Mouse (Mus musculus) heart, adult 2 months (tissue): ENCODE results near the gene Rab12.

ENCODE experiments used
- CTCF ChIP-seq: fragments of 200-600 bp; IDR thresholded peaks from 2 replicates; pipeline ENCODE4 v1.8.1; 2022; ENCODE audit warnings: antibody characterized with exemption, mild to moderate bottlenecking, moderate library complexity
- EP300 ChIP-seq: fragments of 200-500 bp; IDR thresholded peaks from 2 replicates; pipeline ENCODE4 v1.6.1; 2011; ENCODE audit warnings: low read depth, low read length, control low read depth; ENCODE audit not compliant: insufficient read depth
- POLR2A ChIP-seq: fragments of 200-500 bp; IDR thresholded peaks from 2 replicates; pipeline ENCODE4 v1.6.1; 2011; ENCODE audit warnings: mild to moderate bottlenecking, low read depth, low read length, control low read depth; ENCODE audit not compliant: insufficient read depth

DNA sequence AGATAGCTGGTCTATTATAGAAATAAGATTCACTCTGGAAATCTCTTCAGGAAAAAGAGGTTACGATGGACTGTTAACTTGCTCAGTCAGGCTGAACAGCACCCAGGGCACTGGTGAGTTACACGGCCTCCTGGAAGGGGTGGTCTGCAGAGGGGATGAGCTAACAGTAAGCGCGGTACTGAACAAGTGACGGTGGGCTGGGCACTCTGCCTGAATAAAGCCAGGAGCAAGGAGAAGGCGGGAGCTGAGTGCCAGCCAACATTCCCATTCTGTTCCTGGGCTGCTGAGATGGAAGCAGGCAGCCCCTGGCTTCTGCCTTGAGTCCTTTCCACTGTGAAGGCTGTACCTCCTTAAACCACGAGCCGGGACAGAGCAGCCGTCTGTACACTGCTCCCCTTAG, 16.1 kb downstream of the Rab12 start:
- TF ChIP-seq EP300 (no peak), CTCF (no peak), POLR2A (no peak)
